Mouse (Mus musculus) layer of hippocampus, adult 9-11 months (tissue): ENCODE data around the gene Lonp1.
"Not testable (repeated sequence)": the region's sequence is repeated elsewhere in the genome, so short reads cannot be mapped to it uniquely, and the experiment has no call there.

Experiments
- DNase-seq: peaks from one replicate; pipeline ENCODE4 v3.0.0; 2022

The Lonp1 gene

GRCm38 (mm10) chr17:56617628-56618027 lies 9.1 kb downstream of the Lonp1 start:
- DNase-seq, result no peak

- DNase-seq, result no peak
Observed at GRCm38 (mm10) chr17:56616725-56617124, 10.0 kb downstream of the Lonp1 start.

- no peak for DNase-seq
Observed at GRCm38 (mm10) chr17:56615792-56616191, 10.9 kb downstream of the Lonp1 start.

GRCm38 (mm10) chr17:56615136-56615784 lies 11.4 kb downstream of the Lonp1 start:
- DNase-seq, result no peak

GRCm38 (mm10) chr17:56614391-56615135 lies 12.1 kb downstream of the Lonp1 start:
- DNase-seq, result no peak

- DNase-seq, result not testable (repeated sequence)
Observed at GRCm38 (mm10) chr17:56613893-56614292, 12.8 kb downstream of the Lonp1 start.

- DNase-seq, result peak; percentile 96
Observed at GRCm38 (mm10) chr17:56613236-56613844, 13.3 kb downstream of the Lonp1 start, which contains the start of gene Rpl36. Rpl36 (plus strand) TSS chr17:56613416.

GRCm38 (mm10) chr17:56612565-56612939 lies 14.1 kb downstream of the Lonp1 start:
- not testable (repeated sequence) for DNase-seq

- DNase-seq, result no peak
Observed at GRCm38 (mm10) chr17:56611861-56612564, 14.7 kb downstream of the Lonp1 start.

- DNase-seq, result no peak
Observed at GRCm38 (mm10) chr17:56611323-56611722, 15.4 kb downstream of the Lonp1 start.

- DNase-seq, result peak; percentile 99
Observed at GRCm38 (mm10) chr17:56609452-56610171, 17.1 kb downstream of the Lonp1 start, which contains the start of gene 2410015M20Rik. 2410015M20Rik (minus strand) TSS chr17:56609771.

GRCm38 (mm10) chr17:56608699-56609098 lies 18.0 kb downstream of the Lonp1 start:
- DNase-seq, result no peak

- DNase-seq, result no peak
Observed at GRCm38 (mm10) chr17:56607521-56608062, 19.1 kb downstream of the Lonp1 start.

- no peak for DNase-seq
Observed at GRCm38 (mm10) chr17:56605431-56605830, 21.3 kb downstream of the Lonp1 start.

- DNase-seq, result no peak
Observed at GRCm38 (mm10) chr17:56604422-56604821, 22.3 kb downstream of the Lonp1 start.

- no peak for DNase-seq
Observed at GRCm38 (mm10) chr17:56604070-56604380, 22.7 kb downstream of the Lonp1 start.

GRCm38 (mm10) chr17:56603186-56604069 lies 23.3 kb downstream of the Lonp1 start:
- no peak for DNase-seq

- DNase-seq, result no peak
Observed at GRCm38 (mm10) chr17:56593527-56594271, 33.0 kb downstream of the Lonp1 start.

- no peak for DNase-seq
Observed at GRCm38 (mm10) chr17:56592553-56592952, 34.1 kb downstream of the Lonp1 start.

- DNase-seq, result no peak
Observed at GRCm38 (mm10) chr17:56588921-56589320, 37.8 kb downstream of the Lonp1 start.

GRCm38 (mm10) chr17:56587773-56588172 lies 38.9 kb downstream of the Lonp1 start:
- DNase-seq, result no peak
